Mouse (Mus musculus): ENCODE measurements at regions not wholly inside any gene's neighbourhood (a gene's known extent, or its start where the extent isn't known, plus 50 kb on each side); places are given as distances from the start of the nearest gene placed in this dataset.
"Not testable (repeated sequence)": the region's sequence is repeated elsewhere in the genome, so short reads cannot be mapped to it uniquely, and the experiment has no call there.

DNA sequence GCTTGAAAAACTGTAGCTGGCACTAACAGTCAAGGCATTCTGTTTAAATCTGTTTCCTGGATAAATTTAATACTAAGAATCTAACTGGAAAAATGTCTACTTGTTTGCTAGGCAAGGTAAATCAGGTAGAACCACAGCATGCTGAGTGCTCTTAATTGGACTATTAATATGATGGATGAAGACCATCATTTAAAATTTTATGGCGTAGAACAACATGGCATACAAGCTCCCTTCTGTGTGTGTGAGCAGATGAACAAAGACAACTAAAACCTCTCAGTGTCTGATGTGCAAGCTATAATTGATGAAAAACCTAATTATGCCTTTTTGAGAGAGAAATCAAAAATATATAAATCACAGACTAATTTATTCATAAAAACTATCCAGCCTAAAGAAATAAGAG, 705.7 kb upstream of the Cobl start:
- no peak for DNase-seq (ENCODE audit: extremely low spot score in 1 of 2, low spot score in 1 of 2)

- no peak for DNase-seq (ENCODE audit: extremely low spot score in 1 of 2, low spot score in 1 of 2)
Measured at GRCm38 (mm10) chr11:13151901-13152300, 687.1 kb upstream of the Cobl start.

DNA sequence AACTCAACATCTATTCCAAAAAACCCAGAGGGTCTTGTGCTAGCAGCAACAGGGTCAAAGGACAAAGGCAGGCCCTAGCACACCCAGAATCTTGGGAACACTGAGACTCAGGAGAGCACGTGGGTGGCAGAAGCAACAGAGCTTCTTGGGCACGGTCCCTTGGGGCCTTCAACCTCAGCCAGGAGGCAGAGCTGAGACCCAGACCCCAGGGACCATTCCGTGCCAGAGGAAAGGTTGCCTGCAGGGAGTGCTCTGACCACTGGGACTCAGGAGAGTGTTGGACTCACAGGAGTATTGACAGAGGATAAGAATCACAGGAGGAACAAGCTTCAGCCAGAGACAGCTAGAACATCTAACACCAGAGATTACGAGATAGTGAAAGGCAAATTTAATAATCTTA, 678.0 kb upstream of the Cobl start:
- DNase-seq (ENCODE audit: extremely low spot score in 1 of 2, low spot score in 1 of 2) = not testable (repeated sequence)

DNA sequence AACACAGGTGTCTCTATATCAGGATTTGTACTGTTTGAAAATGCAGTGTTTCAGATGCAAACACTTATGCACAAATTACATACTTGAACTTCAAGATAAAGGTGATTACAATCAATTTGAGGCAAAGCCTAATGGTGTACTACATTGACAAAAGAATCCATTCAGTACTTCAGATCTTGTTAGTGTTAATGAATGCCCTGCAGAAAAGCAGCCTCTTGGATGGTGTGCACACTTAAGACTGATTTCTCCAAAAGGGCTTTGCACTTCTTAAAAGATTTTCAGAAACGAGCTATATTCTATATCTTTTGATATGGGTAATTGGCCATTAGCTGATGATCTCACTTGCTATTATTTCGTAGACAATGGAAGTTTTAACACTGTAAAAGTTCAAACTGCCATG, 662.0 kb upstream of the Cobl start:
- DNase-seq (ENCODE audit: extremely low spot score in 1 of 2, low spot score in 1 of 2) = no peak

GRCm38 (mm10) chr11:13112486-13112885, 647.7 kb upstream of the Cobl start:
- DNase-seq (ENCODE audit: extremely low spot score in 1 of 2, low spot score in 1 of 2) = peak in 1 of 2 experiments; percentile 27
